Mouse (Mus musculus): ENCODE data around the gene Tbc1d10c.

- TF ChIP-seq CTCF (IDR thresholded peaks at IDR 0.05; ENCODE audit: extremely low read depth, insufficient read depth, low read length): no peak
- no peak for TF ChIP-seq POLR2A (IDR thresholded peaks at IDR 0.05; ENCODE audit: extremely low read depth, insufficient read depth, low read length)
These were observed 2.0 kb upstream of the Tbc1d10c start for GRCm38 (mm10) chr19:4193129-4193528.

All from cortical plate, adult 2 months (tissue).